Mouse (Mus musculus): Measurements from ENCODE around the gene Gm973.
A peak's percentile ranks its signal among the peaks of the same experiment; 100 is the strongest.

The Gm973 gene

GRCm38 (mm10) chr1:59516026-59516917 lies at the start of gene Gm973:
Gene Gm973, plus strand, starts transcription at chr1:59516264.
- DNase-seq (ENCODE audit: low read depth), result peak; percentile 47

- DNase-seq (ENCODE audit: low read depth), result no peak
Measured at GRCm38 (mm10) chr1:59469170-59469569, 46.9 kb upstream of the Gm973 start.

- DNase-seq (ENCODE audit: low read depth), result no peak
Measured at GRCm38 (mm10) chr1:59470766-59471165, 45.3 kb upstream of the Gm973 start.

- no peak for DNase-seq (ENCODE audit: low read depth)
Measured at GRCm38 (mm10) chr1:59472368-59473180, 43.5 kb upstream of the Gm973 start.

DNA sequence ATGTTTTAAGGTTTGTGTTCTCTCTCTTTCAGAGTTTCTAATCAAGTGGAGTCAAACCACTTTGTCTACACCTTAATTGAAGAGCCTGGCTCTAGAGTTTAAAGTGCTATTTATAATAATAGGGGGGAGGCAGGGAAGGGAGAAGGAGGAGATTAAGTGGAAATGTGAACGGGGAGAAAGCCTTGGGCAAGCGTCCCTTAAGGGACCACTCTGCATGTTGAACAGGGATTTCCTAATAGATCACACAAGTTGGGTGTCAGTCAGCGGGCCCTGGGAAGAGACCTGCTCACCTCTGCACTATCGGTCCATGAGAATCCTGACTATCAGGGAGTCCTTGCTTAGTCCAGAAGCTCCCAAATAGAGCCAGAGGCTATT lies 42.9 kb upstream of the Gm973 start:
- no peak for DNase-seq (ENCODE audit: low read depth)

DNA sequence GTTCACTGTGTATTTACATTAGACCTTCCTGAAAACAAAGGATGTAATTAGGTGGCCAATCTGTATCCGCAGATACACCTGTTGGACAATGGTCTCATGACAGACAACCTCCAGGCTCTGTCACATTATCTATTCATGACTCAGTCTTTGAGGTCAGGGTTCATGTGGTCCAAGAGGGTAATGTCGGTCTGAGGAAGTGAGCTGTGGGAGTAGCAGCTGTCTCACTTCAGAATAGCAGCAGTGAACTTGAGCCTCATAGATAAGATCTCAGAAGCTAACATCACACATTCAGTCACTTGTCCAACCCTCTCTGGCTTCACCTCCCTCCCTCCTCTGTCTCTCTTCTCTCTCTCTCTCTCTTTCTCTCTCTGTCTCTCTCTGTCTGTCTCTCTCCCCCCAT lies 40.4 kb upstream of the Gm973 start:
- DNase-seq (ENCODE audit: low read depth), result no peak

- DNase-seq (ENCODE audit: low read depth), result no peak
Measured at GRCm38 (mm10) chr1:59478911-59479310, 37.2 kb upstream of the Gm973 start.

DNA sequence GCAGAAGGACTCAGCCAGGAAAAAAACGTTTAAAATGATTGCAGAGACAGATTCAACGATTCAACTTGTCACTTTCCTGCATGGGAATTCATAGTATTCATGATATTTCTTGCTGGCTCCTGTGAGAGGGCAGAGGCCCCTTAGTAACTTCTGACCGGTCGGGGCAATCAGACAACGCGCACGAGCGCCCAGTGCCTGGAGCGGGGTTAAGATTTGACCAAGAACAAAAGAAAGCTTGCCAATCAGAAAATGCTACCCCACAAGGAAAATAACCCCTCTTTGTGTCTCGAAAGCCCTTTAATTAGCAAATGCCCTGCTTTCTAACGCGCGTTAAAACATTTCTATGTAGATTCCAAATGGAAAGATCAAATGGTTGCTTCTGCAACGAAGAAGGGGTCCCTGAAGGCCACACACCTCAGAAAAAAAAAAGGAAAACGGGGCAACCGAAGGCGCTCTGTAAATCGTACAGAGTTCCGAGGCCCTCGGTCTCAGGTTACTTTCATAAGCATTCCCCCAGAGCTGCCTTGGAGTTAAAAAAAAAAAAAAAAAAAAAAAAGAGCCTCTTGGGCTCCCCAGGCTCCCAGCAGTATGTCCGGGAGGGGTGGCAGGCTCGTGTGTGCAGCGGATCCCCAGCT lies 35.1 kb upstream of the Gm973 start:
- no peak for DNase-seq (ENCODE audit: low read depth)

GRCm38 (mm10) chr1:59481456-59482291 lies 34.4 kb upstream of the Gm973 start:
- peak; percentile 91 for DNase-seq (ENCODE audit: low read depth)

DNA sequence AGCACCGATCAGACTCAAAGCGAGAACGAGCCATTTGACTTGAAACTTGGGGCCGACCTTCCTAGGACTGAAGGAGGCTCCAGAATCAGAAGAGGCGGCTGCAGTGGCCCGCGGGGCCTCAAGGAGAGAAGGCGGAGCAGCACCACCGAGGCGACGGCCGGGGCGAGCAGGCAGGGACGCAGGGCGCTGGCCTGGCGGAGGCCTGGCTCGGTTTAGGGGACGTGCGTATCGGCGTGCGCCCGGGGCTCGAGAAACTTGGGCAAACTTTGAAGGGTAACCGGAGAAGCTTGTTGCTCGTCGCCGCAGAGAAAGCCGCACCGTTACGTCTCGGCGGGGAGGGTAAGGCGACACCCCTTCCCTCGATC lies 33.8 kb upstream of the Gm973 start, which contains the start of gene Fzd7:
Gene Fzd7 (plus strand): TSS at position 94 of the 365 bp plus-strand sequence.
- DNase-seq (ENCODE audit: low read depth), result no peak

DNA sequence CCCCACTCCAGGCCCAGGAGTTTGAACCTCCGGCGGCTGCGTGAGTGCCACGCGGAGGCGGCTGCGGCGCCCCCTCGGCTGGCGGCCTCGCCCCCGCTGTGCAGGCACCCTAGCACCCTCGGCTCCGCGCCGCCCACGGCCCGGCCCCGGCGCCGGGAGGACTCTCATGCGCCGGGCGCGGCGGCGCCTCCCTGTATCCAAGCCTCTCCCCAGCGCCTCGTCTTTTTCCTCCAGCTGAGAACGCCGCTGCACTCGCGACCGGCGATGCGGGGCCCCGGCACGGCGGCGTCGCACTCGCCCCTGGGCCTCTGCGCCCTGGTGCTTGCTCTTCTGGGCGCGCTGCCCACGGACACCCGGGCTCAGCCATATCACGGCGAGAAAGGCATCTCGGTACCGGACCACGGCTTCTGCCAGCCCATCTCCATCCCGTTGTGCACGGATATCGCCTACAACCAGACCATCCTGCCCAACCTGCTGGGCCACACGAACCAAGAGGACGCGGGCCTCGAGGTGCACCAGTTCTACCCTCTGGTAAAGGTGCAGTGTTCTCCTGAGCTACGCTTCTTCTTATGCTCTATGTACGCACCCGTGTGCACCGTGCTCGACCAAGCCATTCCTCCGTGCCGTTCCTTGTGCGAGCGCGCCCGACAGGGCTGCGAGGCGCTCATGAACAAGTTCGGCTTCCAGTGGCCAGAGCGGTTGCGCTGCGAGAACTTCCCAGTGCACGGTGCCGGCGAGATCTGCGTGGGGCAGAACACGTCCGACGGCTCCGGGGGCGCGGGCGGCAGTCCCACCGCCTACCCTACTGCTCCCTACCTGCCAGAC lies 33.2 kb upstream of the Gm973 start:
- no peak for DNase-seq (ENCODE audit: low read depth)

- no peak for DNase-seq (ENCODE audit: low read depth)
Measured at GRCm38 (mm10) chr1:59483521-59484245, 32.4 kb upstream of the Gm973 start.

DNA sequence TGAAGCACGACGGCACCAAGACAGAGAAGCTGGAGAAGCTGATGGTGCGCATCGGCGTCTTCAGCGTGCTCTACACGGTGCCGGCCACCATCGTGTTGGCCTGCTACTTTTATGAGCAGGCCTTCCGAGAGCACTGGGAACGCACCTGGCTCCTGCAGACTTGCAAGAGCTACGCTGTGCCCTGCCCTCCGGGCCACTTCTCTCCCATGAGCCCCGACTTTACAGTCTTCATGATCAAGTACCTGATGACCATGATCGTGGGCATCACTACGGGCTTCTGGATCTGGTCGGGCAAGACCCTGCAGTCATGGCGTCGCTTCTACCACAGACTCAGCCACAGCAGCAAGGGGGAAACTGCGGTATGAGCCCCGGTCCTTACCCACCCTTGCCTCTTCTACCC lies 31.8 kb upstream of the Gm973 start:
- no peak for DNase-seq (ENCODE audit: low read depth)

DNA sequence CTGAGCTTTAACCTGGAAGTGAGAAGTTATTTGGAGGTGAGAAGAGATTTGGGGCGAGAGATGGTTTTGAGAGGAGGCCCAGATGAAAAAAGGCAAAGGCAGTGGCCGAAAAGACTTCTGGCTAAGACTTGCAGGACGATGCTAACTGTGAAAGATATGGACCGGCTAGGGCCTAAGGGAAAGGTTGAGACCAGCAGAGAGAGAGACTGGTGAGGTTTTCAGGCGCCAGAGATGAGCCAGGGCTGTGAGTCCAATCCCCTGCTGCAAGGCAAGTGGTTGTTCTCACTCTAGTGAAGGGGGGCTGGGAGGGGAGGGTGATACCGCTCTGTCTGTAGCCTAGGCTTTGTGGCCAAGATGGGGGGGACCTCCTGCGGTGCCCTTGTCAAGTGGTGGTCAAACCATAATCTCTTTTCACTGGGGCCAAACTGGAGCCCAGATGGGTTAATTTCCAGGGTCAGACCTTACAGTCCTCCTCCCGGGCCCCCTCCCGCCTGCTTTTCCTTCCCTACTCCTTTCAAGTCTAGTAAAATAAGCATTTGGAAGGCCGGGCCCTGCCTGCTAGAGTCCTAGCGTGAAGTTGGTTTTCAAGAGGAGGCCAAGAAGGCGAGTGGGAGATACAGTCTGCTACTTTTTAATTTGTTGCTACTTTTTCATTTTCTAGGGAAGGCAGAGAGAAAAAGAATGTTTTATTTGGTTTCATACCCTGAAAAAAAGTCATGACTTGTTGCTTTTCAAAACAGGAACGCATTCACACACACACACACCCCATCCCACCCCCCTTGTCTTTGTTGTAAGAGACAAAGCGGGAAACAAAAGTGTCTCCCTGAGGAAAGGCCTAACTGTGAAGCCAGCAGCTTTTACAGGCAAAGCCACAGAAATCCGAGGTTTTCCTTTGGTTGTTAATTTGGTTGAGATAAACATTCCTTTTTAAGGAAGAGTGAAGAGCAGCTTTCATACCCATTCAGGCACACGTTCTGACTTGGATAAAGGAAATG lies 31.0 kb upstream of the Gm973 start:
- no peak for DNase-seq (ENCODE audit: low read depth)

- no peak for DNase-seq (ENCODE audit: low read depth)
Measured at GRCm38 (mm10) chr1:59485803-59486202, 30.3 kb upstream of the Gm973 start.

GRCm38 (mm10) chr1:59487651-59488051 lies 28.4 kb upstream of the Gm973 start:
- no peak for DNase-seq (ENCODE audit: low read depth)

DNA sequence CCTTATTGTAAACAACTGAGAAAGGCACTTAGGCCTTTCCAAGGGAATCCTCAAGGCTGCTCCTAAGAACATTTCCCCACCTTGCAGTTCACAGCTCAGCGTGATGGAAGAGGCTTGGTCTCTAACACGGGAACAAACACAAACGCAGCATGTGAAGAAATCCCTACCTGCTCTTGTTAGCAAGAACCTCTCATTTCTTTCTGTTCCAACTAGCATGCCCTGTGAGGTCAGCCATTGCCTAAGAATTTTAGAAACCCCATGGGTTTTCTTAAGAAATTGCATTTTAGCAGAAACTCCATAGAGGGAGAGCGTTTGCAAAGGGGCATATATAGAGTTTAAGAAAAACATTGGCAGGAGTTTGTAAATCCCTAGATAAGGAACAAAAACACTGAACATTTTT lies 27.6 kb upstream of the Gm973 start:
- no peak for DNase-seq (ENCODE audit: low read depth)

DNA sequence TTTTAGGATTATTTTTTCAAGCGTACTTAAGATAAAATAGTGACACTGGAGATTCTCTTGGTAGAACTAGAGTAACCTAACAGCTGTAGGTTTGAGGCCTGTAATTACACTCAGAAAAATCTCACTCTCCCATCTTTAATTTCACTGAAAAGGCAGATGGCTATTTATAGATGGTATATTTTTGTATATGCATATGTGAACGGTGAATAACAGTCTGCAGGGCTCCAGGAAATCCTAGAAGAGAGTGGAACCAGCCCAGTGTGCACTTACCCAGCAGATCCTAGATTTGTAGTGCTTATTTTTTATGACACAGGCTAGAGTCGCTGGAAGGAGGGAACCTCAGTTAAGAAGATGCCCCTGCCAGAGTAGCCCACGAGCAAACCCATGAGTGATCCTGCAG lies 27.1 kb upstream of the Gm973 start:
- no peak for DNase-seq (ENCODE audit: low read depth)

- DNase-seq (ENCODE audit: low read depth), result no peak
Measured at GRCm38 (mm10) chr1:59491517-59491916, 24.5 kb upstream of the Gm973 start.
